Mouse (Mus musculus) thymus, postnatal 14 days (tissue): ENCODE measurements around the gene Yars2.
A peak's percentile ranks its signal among the peaks of the same experiment; 100 is the strongest.
"Not testable (repeated sequence)": the region's sequence is repeated elsewhere in the genome, so short reads cannot be mapped to it uniquely, and the experiment has no call there.

Experiments
- DNase-seq: peaks from one replicate; pipeline ENCODE4 v3.0.0; 2021

The Yars2 gene

DNA sequence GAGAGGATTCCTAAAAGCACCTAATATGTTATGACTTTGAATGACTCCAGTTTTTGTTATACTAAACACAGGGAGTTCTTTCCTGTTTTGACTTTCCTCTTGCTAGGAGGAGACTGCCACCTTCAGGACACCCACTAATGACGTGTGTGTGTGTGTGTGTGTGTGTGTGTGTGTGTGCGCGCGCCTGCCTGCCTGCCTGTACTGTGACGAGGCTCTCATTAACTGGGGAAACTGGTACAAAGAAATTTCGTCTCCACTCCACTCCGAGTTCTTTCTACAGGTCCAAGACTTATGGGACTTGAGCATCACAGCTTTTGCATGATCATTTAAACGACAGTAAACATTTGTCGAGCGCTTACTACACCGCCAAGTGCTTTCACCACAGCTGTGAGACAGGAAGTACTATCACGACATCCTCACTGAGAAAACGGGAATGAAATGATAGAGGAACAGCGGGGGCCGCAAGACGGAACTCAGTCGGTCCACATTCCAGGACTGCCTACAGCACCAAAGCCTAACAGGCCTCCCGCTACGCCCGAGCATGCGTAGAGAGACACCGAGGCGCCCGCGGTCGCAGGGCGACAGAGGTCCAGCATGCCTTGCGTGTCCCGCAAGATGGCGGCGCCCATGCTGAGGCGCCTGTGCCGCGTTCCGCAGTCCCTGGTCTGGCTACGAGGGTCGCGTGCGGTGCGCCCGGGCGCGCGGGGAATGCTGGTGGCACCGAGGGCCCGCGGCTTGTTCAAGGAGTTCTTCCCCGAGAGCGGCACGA is at the start of gene Yars2:
Yars2 (plus strand) TSS at position 597 of the 769 bp plus-strand sequence.
- peak; percentile 91 for DNase-seq

GRCm38 (mm10) chr16:16253326-16254074 is 49.3 kb upstream of the Yars2 start:
- no peak for DNase-seq

GRCm38 (mm10) chr16:16255217-16255616 is 47.5 kb upstream of the Yars2 start:
- no peak for DNase-seq

GRCm38 (mm10) chr16:16255874-16256273 is 46.9 kb upstream of the Yars2 start:
- DNase-seq = no peak

- no peak for DNase-seq
Measured at GRCm38 (mm10) chr16:16256672-16257071, 46.1 kb upstream of the Yars2 start.

- no peak for DNase-seq
Measured at GRCm38 (mm10) chr16:16260882-16261281, 41.9 kb upstream of the Yars2 start.

DNA sequence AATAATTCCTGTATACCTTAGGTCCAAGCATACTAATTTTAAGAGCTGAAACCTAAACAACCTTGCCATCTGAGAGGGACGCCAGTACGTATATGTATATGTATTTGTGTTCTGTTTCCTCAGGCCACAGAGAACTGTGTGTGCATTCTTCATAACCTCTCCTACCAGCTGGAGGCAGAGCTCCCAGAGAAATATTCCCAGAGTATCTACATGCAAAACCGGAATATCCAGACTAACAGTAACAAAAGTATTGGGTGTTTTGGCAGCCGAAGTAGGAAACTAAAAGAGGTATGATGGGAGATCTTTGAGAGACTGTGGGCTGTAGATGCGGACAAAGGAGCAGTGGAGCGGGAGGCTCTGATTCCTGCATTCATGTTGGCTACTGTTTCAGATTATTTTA is 41.3 kb upstream of the Yars2 start:
- no peak for DNase-seq

DNA sequence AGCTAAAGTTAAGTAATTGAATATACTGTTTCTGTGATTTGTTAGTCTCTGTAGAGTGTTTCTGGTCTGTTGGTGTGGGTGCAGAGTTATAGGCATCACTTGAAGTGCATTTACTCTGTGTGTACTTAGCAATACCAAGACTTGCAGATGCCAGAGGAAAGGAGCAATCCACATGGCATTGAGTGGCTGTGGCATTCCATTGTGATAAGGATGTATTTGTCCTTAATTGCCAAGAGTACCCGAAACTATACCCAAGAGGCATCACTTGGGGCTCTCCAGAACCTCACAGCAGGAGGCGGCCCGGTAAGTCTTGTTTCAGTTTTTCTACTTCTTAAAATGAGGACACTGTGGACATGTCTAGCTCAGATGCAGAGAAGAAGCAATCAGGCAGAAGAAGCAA is 40.3 kb upstream of the Yars2 start:
- no peak for DNase-seq

- no peak for DNase-seq
Measured at GRCm38 (mm10) chr16:16272978-16273377, 29.8 kb upstream of the Yars2 start.

GRCm38 (mm10) chr16:16273752-16274151 is 29.0 kb upstream of the Yars2 start:
- no peak for DNase-seq

GRCm38 (mm10) chr16:16303138-16303827 is 518 bp downstream of the Yars2 start:
- peak; percentile 48 for DNase-seq

DNA sequence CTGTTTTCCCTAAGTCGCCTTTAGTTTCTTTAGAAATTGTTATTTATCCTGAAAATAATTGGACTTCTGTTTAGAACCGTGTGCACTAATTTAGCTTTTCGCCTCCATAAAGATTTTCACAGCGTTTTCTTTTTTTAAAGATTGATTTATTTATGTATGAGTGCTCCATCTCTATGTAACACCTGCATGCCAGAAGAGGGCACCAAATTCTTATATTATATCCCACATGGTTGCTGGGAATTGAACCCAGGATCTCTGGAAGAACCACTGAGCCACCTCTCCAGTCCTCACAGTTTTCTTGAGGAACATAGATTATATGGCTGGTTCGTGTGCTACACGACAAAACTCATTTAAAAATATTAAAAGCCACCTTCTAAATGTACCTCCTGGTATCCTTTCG is 1.1 kb downstream of the Yars2 start:
- DNase-seq = no peak

- DNase-seq = no peak
Measured at GRCm38 (mm10) chr16:16311319-16311718, 8.6 kb downstream of the Yars2 start.

- DNase-seq = no peak
Measured at GRCm38 (mm10) chr16:16325775-16326336, 23.1 kb downstream of the Yars2 start.

DNA sequence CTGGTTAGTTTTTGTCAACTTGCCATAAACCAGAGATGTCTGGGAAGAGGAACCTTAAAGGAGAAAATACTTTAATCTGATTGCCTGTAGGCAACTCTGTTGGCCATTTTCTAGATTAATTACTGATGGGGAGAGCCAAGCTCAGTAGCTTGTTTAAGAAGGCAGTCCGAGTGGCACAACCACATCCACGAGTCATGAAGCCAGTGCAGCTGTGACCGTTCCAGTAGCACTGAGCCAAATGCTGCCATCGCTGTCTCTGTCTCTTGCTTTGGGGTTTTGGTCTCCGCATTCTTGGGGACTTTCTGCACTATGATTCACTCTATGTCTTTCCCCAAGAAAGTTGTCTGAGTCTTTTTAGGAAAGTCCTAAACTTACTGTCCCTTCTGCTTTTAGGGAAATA is 43.7 kb downstream of the Yars2 start:
- no peak for DNase-seq

- DNase-seq = peak; percentile 7
Measured at GRCm38 (mm10) chr16:16357908-16358307, 55.1 kb downstream of the Yars2 start.

- peak; percentile 94 for DNase-seq
Measured at GRCm38 (mm10) chr16:16358481-16359100, 55.8 kb downstream of the Yars2 start, which contains the start of gene Dnm1l. Gene Dnm1l (minus strand): TSS chr16:16358959.

DNA sequence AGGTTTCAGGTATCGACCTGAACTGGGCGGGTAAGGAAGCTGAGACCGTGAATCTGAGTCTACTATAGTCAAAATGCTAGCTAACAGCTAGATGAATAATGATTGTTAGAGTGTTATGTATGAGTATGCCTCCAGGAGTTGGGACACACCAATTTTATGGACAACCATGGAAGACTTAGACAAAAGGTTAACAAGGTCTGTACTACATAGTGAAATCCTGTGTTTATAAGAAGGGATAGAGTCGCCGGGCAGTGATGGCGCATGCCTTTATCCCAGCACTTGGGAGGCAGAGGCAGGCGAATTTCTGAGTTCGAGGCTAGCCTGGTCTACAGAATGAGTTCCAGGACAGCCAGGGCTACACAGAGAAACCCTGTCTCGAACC is 56.3 kb downstream of the Yars2 start:
- DNase-seq = not testable (repeated sequence)
